Mouse (Mus musculus): ENCODE measurements around the gene Prss42. TPM values are rescaled to one million over a fixed set of nuclear protein-coding genes. Genes with fewer than 3 reads are reported as not detected.

Gene Prss42
- polyA plus RNA-seq, 1 experiment: 0.07 TPM

Other genes with a start within 250 kb of the Prss42 start
- 15.7 and 21.3 TPM in 2 replicates for gene Nradd, start 173.7 kb upstream of the Prss42 start, polyA plus RNA-seq (2012; rRNA removed)
- gene Nbeal2, start 144.0 kb upstream of the Prss42 start, polyA plus RNA-seq (2012; rRNA removed): 18.7 and 23.3 TPM in 2 replicates
- gene Ccdc12, start 141.7 kb upstream of the Prss42 start, polyA plus RNA-seq (2012; rRNA removed): 55.8 and 81.8 TPM in 2 replicates
- gene Myl3, start 56.3 kb upstream of the Prss42 start, polyA plus RNA-seq (2012; rRNA removed): 0.63 TPM in 1 of 2 replicates, not detected in the other
- gene Pth1r, start 51.0 kb upstream of the Prss42 start, polyA plus RNA-seq (2012; rRNA removed): 24.3 and 35.6 TPM in 2 replicates
- not detected in 2 replicates for gene Prss44, start 15.8 kb downstream of the Prss42 start, polyA plus RNA-seq (2012; rRNA removed)
- 0.07 and 0.15 TPM in 2 replicates for gene Prss43, start 28.5 kb downstream of the Prss42 start, polyA plus RNA-seq (2012; rRNA removed)
- 0.36 TPM in 1 of 2 replicates, not detected in the other for gene Prss45, start 36.4 kb downstream of the Prss42 start, polyA plus RNA-seq (2012; rRNA removed)
- 0.15 and 0.24 TPM in 2 replicates for gene Prss46, start 46.3 kb downstream of the Prss42 start, polyA plus RNA-seq (2012; rRNA removed)
- gene Prss50, start 59.8 kb downstream of the Prss42 start, polyA plus RNA-seq (2012; rRNA removed): not detected in 2 replicates
- gene Als2cl, start 81.7 kb downstream of the Prss42 start, polyA plus RNA-seq (2012; rRNA removed): 17.7 and 24.0 TPM in 2 replicates
- gene Tmie, start 81.9 kb downstream of the Prss42 start, polyA plus RNA-seq (2012; rRNA removed): 0.88 and 1.3 TPM in 2 replicates
- not detected in 2 replicates for gene Fam240a, start 118.7 kb downstream of the Prss42 start, polyA plus RNA-seq (2012; rRNA removed)
- 0.43 TPM in 1 of 2 replicates, not detected in the other for gene Tdgf1, start 148.0 kb downstream of the Prss42 start, polyA plus RNA-seq (2012; rRNA removed)
- gene Lrrc2, start 153.4 kb downstream of the Prss42 start, polyA plus RNA-seq (2012; rRNA removed): 0.05 TPM in 1 of 2 replicates, not detected in the other
- 4.6 and 4.7 TPM in 2 replicates for gene Rtp3, start 192.4 kb downstream of the Prss42 start, polyA plus RNA-seq (2012; rRNA removed)
- 13.8 and 92.0 TPM in 2 replicates for gene Ltf, start 221.1 kb downstream of the Prss42 start, polyA plus RNA-seq (2012; rRNA removed)